Mouse (Mus musculus): ENCODE measurements around the gene Asic3.

Asic3 gene

DNA sequence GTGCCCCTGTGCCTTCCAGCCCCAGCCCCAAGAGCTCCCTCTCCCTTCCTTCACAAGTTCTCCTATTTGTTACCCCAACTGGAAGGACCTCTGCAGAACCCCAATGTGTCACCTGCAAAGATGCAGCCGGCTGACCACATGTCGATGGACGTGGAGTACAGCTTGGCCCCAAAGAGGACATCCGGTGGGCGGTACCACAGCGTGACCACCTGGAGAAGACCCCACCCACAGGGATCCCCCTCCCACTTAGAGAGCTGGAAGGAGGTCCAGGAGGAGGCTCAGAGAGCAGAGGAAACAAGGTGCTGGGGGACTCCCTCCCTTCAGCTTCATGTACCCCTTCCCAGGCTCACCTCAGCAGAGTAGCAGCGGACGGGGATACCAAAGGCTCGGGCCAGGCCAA, 7.2 kb downstream of the Asic3 start:
- DNase-seq (ENCODE audit: low read depth, low spot score): no peak

GRCm38 (mm10) chr5:24423129-24424003, 10.2 kb downstream of the Asic3 start, which contains the start of the genes Cdk5 and Slc4a2:
TSS of gene Cdk5 (minus strand) at chr5:24423530.
TSS of gene Slc4a2 (plus strand) at chr5:24423837.
- peak; percentile 99 for DNase-seq (ENCODE audit: low read depth, low spot score)

DNA sequence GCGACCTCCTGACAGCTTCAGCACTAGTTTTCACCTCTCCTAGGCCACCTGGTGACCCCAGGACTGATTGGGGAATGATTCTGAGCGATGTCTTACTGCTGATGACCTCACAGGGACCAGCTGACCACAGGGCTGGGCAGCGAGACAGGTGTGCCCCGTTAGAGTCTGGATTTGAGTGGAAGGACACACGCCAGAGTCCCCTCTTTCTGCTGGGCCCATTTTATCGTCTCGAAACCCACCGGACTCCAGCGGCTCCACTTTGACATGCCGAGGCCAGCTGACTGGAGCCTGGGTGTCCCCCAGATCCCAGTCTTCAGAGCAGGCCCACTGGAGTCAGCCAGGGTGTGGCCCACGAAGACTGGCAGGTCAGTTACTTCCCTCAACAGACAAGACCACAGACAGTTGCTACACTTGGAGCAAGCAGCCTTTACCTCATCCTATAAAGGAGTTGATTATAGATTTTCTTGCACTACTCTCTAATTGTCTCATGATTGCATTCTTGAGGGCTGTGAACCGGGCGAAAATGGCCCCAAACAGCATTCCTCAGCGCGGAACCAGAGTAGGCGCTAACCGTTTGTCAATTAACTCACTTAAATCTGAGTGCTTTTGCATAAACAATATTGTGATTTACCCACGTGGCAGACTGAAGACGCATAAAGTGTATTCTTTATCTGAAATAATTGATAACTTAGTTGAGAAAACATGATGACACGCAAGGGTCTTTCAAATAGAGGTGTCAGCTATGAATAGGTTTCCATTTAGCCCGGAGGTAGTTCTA, 11.0 kb downstream of the Asic3 start:
- no peak for DNase-seq (ENCODE audit: low read depth, low spot score)

GRCm38 (mm10) chr5:24424861-24425411, 11.7 kb downstream of the Asic3 start:
- peak; percentile 95 for DNase-seq (ENCODE audit: low read depth, low spot score)

DNA sequence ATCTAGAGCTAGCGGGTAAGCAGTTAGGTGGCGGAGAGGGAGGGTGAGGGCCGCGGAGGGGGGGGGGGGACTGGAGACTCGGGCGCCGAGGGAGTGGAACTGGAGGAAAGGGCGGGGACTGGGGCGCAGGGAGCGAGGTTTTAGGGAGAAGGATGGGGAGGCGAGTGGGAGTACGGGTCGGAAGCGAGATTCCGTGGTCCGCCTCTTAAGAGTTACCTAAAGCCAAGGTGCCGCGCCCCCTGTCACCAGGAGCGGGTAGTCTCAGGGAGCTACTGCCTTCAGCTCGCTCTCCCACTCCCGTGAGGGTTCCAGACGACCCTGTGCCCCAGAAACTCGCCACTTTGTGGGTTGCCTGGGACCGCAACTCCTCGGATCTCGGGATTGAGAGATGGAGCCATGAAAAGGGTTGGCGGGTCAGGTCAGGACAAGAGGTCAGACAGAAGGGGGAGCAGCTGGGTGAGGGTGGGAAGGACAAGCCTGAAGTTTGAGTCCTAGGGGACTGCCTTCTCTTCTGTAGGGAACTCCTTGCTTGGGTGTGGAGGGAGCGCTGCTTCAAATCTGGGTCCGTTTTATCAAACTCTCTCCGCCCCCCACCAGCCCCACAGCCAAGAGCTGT, 12.3 kb downstream of the Asic3 start:
- no peak for DNase-seq (ENCODE audit: low read depth, low spot score)

DNA sequence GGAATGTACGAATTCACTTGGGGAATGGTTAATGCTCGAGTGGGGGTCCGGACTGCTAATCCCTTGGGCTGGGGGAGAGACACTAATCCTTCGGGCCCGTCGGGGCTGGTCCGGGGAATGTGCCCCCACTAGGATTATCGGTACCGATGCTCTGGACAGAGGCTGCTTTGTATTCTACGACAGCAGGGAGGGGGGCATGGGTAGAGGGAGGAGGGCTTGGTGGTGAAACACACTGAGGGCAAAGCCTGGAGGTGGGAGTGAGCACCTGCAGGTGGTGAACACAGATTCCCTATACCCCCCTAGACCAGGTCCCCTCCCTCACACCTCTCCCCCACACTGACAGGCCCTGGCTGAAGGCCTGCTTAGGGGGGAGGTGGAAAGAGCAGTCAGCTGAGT, 12.8 kb downstream of the Asic3 start:
- DNase-seq (ENCODE audit: low read depth, low spot score): no peak

GRCm38 (mm10) chr5:24426556-24427284, 13.5 kb downstream of the Asic3 start:
- DNase-seq (ENCODE audit: low read depth, low spot score): no peak

DNA sequence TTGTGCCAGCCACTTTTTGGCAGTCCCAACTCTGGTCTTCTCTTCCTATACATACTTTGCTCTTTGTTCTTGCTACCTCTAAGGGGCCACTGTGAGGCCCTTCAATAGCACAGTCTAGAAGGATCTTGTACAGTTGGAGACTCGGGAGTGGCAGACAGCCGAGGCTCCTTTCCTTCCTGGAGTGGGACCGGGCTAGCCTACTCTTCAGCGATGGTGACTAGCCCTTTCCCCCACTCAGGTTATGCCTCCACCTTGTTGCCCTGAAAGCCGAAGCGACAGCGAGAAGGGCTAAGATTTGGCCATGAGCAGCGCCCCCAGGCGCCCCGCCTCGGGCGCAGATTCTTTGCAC, 14.1 kb downstream of the Asic3 start:
- DNase-seq (ENCODE audit: low read depth, low spot score): no peak

DNA sequence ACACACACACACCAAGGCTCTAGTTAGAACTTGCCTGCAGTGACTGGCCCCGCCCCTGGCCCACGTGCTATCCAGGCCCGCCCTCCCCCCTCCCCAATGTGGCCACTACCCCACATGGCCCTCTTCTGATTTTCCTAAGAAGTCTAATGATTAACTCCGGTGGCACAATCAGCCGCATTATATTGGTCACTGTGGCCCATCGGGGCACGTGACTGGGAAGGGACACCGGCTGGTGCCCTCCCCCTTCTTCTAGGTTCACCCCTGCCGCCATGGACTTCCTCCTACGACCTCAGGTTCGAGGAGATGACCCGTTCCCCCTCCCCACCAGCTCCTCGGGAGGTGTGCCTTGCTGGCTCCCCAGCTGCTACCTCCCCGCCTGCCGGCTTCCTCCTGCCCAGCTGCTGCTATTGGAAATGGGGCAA, 14.8 kb downstream of the Asic3 start:
- no peak for DNase-seq (ENCODE audit: low read depth, low spot score)

GRCm38 (mm10) chr5:24428596-24428995, 15.4 kb downstream of the Asic3 start:
- DNase-seq (ENCODE audit: low read depth, low spot score): no peak

DNA sequence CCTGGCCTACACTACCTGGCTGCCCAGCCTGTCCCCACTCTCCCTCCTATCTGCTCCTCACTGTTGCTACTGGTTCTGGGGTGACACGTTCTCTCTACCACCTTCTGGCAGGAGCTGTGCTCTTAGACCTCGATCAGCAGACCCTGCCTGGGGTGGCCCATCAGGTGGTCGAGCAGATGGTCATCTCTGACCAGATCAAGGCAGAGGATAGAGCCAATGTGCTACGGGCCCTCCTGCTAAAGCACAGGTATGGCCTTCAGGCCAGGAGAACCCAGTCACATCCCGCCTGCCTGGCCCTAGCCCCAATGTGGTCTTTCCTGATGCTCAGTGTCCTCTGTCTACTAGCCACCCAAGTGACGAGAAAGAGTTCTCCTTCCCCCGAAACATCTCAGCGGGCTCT, 20.8 kb downstream of the Asic3 start:
- DNase-seq (ENCODE audit: low read depth, low spot score): no peak

GRCm38 (mm10) chr5:24441187-24441586, 28.0 kb downstream of the Asic3 start:
- DNase-seq (ENCODE audit: low read depth, low spot score): no peak

- no peak for DNase-seq (ENCODE audit: low read depth, low spot score)
These were observed 28.8 kb downstream of the Asic3 start for GRCm38 (mm10) chr5:24442029-24442428.

DNA sequence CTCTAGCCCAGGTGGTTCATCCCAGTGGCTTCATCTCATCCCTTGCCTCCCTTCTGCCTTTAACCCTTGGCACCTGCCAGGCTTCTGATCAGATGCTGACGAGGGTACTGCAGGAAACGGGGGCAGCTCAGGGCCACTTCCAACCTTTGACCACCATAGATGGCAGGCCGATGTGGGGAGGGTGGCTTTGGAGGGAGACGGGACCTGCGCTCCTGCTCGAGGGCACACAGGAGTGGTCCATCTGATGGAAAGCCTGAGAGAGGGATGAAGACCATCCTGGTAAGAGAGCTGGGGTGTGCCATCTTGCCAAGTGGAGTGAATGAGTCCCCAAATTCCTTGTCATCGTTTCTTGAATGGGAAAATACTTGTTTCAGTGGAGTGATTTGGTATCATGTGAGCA, 30.0 kb downstream of the Asic3 start:
- DNase-seq (ENCODE audit: low read depth, low spot score): no peak

- DNase-seq (ENCODE audit: low read depth, low spot score): no peak
These were observed 30.7 kb downstream of the Asic3 start for GRCm38 (mm10) chr5:24443927-24444326.

DNA sequence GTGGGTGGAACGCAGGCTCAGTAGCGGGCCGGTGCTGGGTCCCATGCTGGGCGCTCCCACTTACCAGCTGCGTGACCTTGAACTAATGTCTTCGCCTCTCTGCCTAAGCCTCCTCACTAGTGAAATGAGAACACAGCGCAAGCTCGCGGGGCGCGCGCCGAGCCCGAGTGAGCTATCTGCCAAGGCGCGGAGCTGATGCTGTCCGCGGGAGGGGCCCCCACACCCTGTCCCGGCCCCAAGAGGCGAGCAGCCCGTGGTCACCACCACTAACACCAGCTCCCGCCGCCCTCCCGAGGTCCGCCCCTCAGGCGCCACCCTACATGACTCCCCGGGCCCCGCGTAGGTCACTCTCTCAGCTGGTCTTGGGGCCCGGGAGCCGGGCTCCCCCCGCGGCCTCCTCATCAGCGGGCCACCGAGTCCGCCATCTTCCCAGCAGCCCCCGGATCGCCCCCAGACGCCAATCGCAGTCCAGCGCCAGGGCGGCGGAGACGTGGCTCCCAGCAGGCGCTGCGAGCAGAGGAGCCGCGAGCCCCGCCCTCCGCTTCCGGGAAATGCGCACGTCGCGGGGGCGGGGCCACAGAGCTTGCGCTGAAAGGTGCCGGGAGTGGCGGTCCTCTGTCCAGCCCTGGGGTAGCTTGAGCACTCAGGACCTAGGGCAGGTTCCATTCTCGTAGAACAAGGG, 31.7 kb downstream of the Asic3 start, which contains the start of gene Fastk:
Gene Fastk (minus strand): TSS at position 542 of the 682 bp plus-strand sequence.
- DNase-seq (ENCODE audit: low read depth, low spot score): peak; percentile 92

DNA sequence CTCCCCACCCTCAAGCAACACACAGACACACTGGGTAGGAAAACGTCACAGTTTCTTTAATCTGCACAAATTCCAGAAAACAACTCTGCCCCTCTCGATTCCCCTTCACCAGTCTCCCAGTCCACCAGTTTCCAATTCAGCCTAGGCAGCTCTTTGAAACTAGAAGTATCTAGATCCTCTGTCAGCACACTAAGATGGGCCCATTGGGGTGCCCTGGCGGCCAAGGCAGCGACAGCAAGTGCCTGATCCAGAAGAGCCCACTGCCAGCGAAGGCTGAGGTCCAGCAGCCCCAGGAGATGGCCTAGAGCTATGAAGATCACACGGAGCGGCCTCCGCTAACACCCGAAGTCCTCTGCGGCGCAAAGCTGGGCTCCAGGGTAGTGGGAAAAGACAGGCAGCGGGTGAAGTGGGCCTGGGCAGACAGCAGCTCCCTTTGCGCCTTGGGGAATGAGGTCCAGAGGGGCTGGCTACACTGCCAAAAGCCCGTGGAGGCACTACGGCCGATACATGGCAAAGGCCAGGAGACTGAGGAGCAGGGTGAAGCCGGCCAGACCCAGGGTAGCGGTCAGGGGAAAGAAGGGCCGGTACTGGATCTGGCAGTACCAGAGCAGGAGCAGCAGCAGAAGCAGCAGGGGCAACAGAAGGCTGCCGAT, 32.4 kb downstream of the Asic3 start:
- DNase-seq (ENCODE audit: low read depth, low spot score): no peak

GRCm38 (mm10) chr5:24446630-24447029, 33.4 kb downstream of the Asic3 start:
- DNase-seq (ENCODE audit: low read depth, low spot score): no peak

DNA sequence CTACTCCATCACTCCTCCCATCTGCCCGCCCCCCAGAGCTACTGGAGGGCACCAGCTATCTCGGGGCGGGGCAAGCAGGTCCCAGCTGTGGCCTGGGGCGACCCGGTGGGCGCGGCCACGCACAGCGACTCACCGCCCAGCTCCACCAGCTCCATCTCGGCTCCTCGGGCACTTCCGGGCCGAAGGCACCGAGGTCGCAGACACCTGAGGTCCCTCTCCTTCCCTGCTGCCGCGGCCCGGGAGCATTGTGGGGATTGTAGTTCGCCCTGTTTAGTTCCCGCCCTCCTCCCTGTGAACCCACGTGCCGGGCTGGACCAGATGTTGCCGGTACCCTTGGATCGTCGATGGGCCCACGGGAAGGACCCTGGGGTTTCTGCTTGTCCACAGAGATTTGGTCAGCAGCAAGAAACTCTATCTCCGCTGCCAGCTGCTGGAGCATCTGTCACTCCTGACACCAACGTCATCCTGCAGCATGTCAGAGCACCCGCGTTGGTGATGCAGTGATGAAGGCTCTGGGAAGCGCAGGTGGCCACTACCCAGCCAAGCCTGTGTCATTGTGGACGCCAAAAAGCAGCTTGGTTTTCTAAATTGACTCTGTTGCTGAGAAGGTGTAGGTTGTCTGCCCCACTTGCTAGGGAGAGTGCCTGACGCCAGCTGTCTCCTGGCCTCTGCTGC, 34.6 kb downstream of the Asic3 start, which contains the start of gene Tmub1:
Gene Tmub1 (minus strand): TSS at position 231 of the 675 bp plus-strand sequence.
- peak; percentile 91 for DNase-seq (ENCODE audit: low read depth, low spot score)
